Mouse (Mus musculus) CH12.LX (cell line): Measurements from ENCODE around the gene Lif. TPM values are rescaled to one million over a fixed set of nuclear protein-coding genes. Genes with fewer than 3 reads are reported as not detected.

ENCODE experiments used
- DNase-seq: peaks from one replicate; pipeline ENCODE4 v3.0.0-alpha.2; 2013; ENCODE audit errors: extremely low read depth
- H3K27ac ChIP-seq: 2 replicates; pipeline ENCODE4 v1.5.1; 2012; ENCODE audit warnings: low read depth, mild to moderate bottlenecking, control low read depth, moderate library complexity; ENCODE audit not compliant: insufficient read depth
- H3K27me3 ChIP-seq: replicated peaks from 2 replicates; pipeline ENCODE3; 2012; ENCODE audit warnings: inconsistent platforms
- H3K36me3 ChIP-seq, 2 experiments: replicated peaks in 1 of 2; 2 replicates each; pipeline versions ENCODE3 to v1.6.1; 2012; ENCODE audit warnings: inconsistent platforms in 1 of 2, low read length in 1 of 2, mild to moderate bottlenecking in 1 of 2, mixed read lengths in 1 of 2, moderate library complexity in 1 of 2; ENCODE audit not compliant: control insufficient read depth in 1 of 2, insufficient read depth in 1 of 2
- H3K4me1 ChIP-seq, 2 experiments: 2 replicates each; pipeline ENCODE4 v1.6.1; 2012; ENCODE audit warnings: inconsistent platforms in 1 of 2, moderate library complexity in 1 of 2; ENCODE audit not compliant: insufficient read depth in 2 of 2, control insufficient read depth in 1 of 2
- H3K4me2 ChIP-seq: 2 replicates; pipeline ENCODE4 v1.6.1; 2012; ENCODE audit warnings: low read depth, mild to moderate bottlenecking, control low read depth; ENCODE audit not compliant: poor library complexity, insufficient read depth, severe bottlenecking
- H3K4me3 ChIP-seq, 3 experiments: fragments of 150-350 bp in 1 of 3; sonication (generic) in 1 of 3; replicated peaks in 1 of 3; 2 replicates each; pipeline versions ENCODE3 to v1.5.1; 2011 to 2012; ENCODE audit warnings: low read depth in 2 of 3, low read length in 2 of 3, mild to moderate bottlenecking in 2 of 3, moderate library complexity in 2 of 3, control low read depth in 1 of 3, improper control_type of control experiment in 1 of 3, inconsistent platforms in 1 of 3, mixed read lengths in 1 of 3; ENCODE audit not compliant: poor library complexity in 1 of 3
- H3K79me2 ChIP-seq: replicated peaks from 2 replicates; pipeline ENCODE4 v1.6.1; 2012; ENCODE audit warnings: mild to moderate bottlenecking, moderate library complexity; ENCODE audit not compliant: control insufficient read depth, poor library complexity, insufficient read depth, severe bottlenecking; ENCODE audit errors: extremely low read depth
- H3K9ac ChIP-seq: 2 replicates; pipeline ENCODE4 v1.6.1; 2012; ENCODE audit warnings: low read depth, mild to moderate bottlenecking, control low read depth, moderate library complexity; ENCODE audit not compliant: insufficient read depth
- H3K9me3 ChIP-seq: replicated peaks from 2 replicates; pipeline ENCODE3; 2012; ENCODE audit warnings: low read length, inconsistent platforms, mixed read lengths
- BHLHE40 ChIP-seq: IDR thresholded peaks from 2 replicates; pipeline ENCODE4 v1.6.1; 2011; ENCODE audit warnings: mild to moderate bottlenecking, low read depth, low read length, improper control_type of control experiment
- CHD2 ChIP-seq: IDR thresholded peaks from 2 replicates; pipeline ENCODE4 v1.6.1; 2011; ENCODE audit warnings: low read length, improper control_type of control experiment
- E2F4 ChIP-seq: IDR thresholded peaks from 2 replicates; pipeline ENCODE4 v1.6.1; 2011; ENCODE audit warnings: low read depth, low read length, improper control_type of control experiment; ENCODE audit not compliant: insufficient replicate concordance
- EP300 ChIP-seq: IDR thresholded peaks from 2 replicates; pipeline ENCODE4 v1.6.1; 2011; ENCODE audit warnings: low read length, improper control_type of control experiment
- ETS1 ChIP-seq: conservative IDR thresholded peaks from 2 replicates; pipeline ENCODE4 v1.6.1; 2012; ENCODE audit warnings: low read depth, mild to moderate bottlenecking, inconsistent platforms, low read length, improper control_type of control experiment, moderate library complexity
- HCFC1 ChIP-seq: IDR thresholded peaks from 2 replicates; pipeline ENCODE4 v1.6.1; 2012; ENCODE audit warnings: low read depth, mild to moderate bottlenecking, inconsistent platforms, low read length, improper control_type of control experiment
- IRF4 ChIP-seq: IDR thresholded peaks from 2 replicates; pipeline ENCODE4 v1.6.1; 2014; ENCODE audit warnings: low read depth, mild to moderate bottlenecking, inconsistent platforms, low read length, improper control_type of control experiment
- JUN ChIP-seq: IDR thresholded peaks from 2 replicates; pipeline ENCODE4 v1.6.1; 2011; ENCODE audit warnings: low read depth, mild to moderate bottlenecking, low read length, improper control_type of control experiment, moderate library complexity; ENCODE audit not compliant: insufficient read depth
- KAT2A ChIP-seq: IDR thresholded peaks from 2 replicates; pipeline ENCODE4 v1.6.1; 2012; ENCODE audit warnings: low read length, improper control_type of control experiment, inconsistent platforms; ENCODE audit not compliant: insufficient replicate concordance
- MAFK ChIP-seq: IDR thresholded peaks from 2 replicates; pipeline ENCODE4 v1.6.1; 2011; ENCODE audit warnings: low read length, improper control_type of control experiment; ENCODE audit not compliant: insufficient replicate concordance
- MAX ChIP-seq: IDR thresholded peaks from 2 replicates; pipeline ENCODE4 v1.6.1; 2011; ENCODE audit warnings: low read length, improper control_type of control experiment
- MAZ ChIP-seq: IDR thresholded peaks from 2 replicates; pipeline ENCODE4 v1.6.1; 2012; ENCODE audit warnings: low read depth, mild to moderate bottlenecking, inconsistent platforms, low read length, improper control_type of control experiment, moderate library complexity
- MXI1 ChIP-seq: IDR thresholded peaks from 2 replicates; pipeline ENCODE4 v1.6.1; 2011; ENCODE audit warnings: mild to moderate bottlenecking, low read depth, low read length, improper control_type of control experiment
- MYC ChIP-seq: IDR thresholded peaks from 2 replicates; pipeline ENCODE4 v1.6.1; 2011; ENCODE audit warnings: low read depth, mild to moderate bottlenecking, improper control_type of control experiment, low read length
- NELFE ChIP-seq: IDR thresholded peaks from 2 replicates; pipeline ENCODE4 v1.6.1; 2011; ENCODE audit warnings: low read depth, low read length, improper control_type of control experiment
- NRF1 ChIP-seq: IDR thresholded peaks from 2 replicates; pipeline ENCODE4 v1.6.1; 2014; ENCODE audit warnings: low read depth, mild to moderate bottlenecking, inconsistent platforms, low read length, improper control_type of control experiment, moderate library complexity
- POLR2A ChIP-seq: IDR thresholded peaks from 2 replicates; pipeline ENCODE4 v1.6.1; 2011; ENCODE audit warnings: low read depth, mild to moderate bottlenecking, improper control_type of control experiment, low read length
- RAD21 ChIP-seq: IDR thresholded peaks from 2 replicates; pipeline ENCODE4 v1.6.1; 2011; ENCODE audit warnings: low read depth, mild to moderate bottlenecking, low read length, improper control_type of control experiment, moderate library complexity
- RCOR1 ChIP-seq: conservative IDR thresholded peaks from 2 replicates; pipeline ENCODE4 v1.6.1; 2012; ENCODE audit warnings: low read depth, mild to moderate bottlenecking, inconsistent platforms, low read length, improper control_type of control experiment
- SMC3 ChIP-seq: IDR thresholded peaks from 2 replicates; pipeline ENCODE4 v1.6.1; 2011; ENCODE audit warnings: low read depth, low read length, improper control_type of control experiment
- TBP ChIP-seq: conservative IDR thresholded peaks from 2 replicates; pipeline ENCODE4 v1.6.1; 2011; ENCODE audit warnings: low read depth, low read length, improper control_type of control experiment
- UBTF ChIP-seq: IDR thresholded peaks from 2 replicates; pipeline ENCODE4 v1.6.1; 2012; ENCODE audit warnings: low read depth, mild to moderate bottlenecking, inconsistent platforms, low read length, improper control_type of control experiment, moderate library complexity
- USF1 ChIP-seq: IDR thresholded peaks from 2 replicates; pipeline ENCODE4 v1.6.1; 2014; ENCODE audit warnings: low read depth, mild to moderate bottlenecking, inconsistent platforms, low read length, improper control_type of control experiment
- ZC3H11A ChIP-seq: IDR thresholded peaks from 2 replicates; pipeline ENCODE4 v1.6.1; 2012; ENCODE audit warnings: low read depth, mild to moderate bottlenecking, inconsistent platforms, low read length, improper control_type of control experiment
- ZKSCAN1 ChIP-seq: IDR thresholded peaks from 2 replicates; pipeline ENCODE4 v1.6.1; 2012; ENCODE audit warnings: low read depth, inconsistent platforms, low read length, improper control_type of control experiment, borderline replicate concordance
- dilution Hi-C: fragments of 300-500 bp; cut with MboI; formaldehyde crosslinking; loops from 2 replicates; pipeline ENCODE4 v1.14.3; 2020; ENCODE audit warnings: low sequenced_read_pairs; ENCODE audit not compliant: extremely low pct_unique_long_range_greater_than_20kb, extremely low pct_ligation_motif_present
- in situ Hi-C: fragments of 300-500 bp; cut with MboI; formaldehyde crosslinking; loops from 3 replicates; pipeline ENCODE4 v1.14.3; 2019; ENCODE audit warnings: low sequenced_read_pairs, low pct_ligation_motif_present, low pct_unique_long_range_greater_than_20kb, mixed read lengths
- polyA plus RNA-seq: library from polyadenylated mRNA; unstranded; fragments of >175 nt; gene quantifications from 2 replicates; pipeline ENCODE4 v1.2.1, GENCODE M21; 2012; ENCODE audit warnings: low read depth; ENCODE audit not compliant: insufficient read length
- total RNA-seq, 2 experiments: library from RNA; depleted of rRNA; stranded (reverse); fragments of 300-350 nt in 1 of 2; fragments of >200 nt in 1 of 2; gene quantifications; 2 replicates each; pipeline ENCODE4 v1.2.3; 2012 to 2014

Gene Lif
- total and polyA plus RNA-seq, 3 experiments: 0.05 to 1.8 (median 0.17) TPM

GRCm38 (mm10) chr11:4281852-4282251 is 24.5 kb downstream of the Lif start:
- Histone ChIP-seq H3K4me2 (no peak overlapping the region), H3K27me3 (no peaks in the 10 kb centered on the region), H3K4me1 (peaks cover 0 to 20% of the 10 kb centered on the region in 2 experiments; a peak in 2 of 4 replicates), H3K79me2 (no peaks in the 10 kb centered on the region), H3K27ac (no peak overlapping the region), H3K9me3 (no peaks in the 10 kb centered on the region), H3K36me3 (no peaks in the 10 kb centered on the region), H3K9ac (no peak overlapping the region), H3K4me3 (no peak overlapping the region)
- dilution Hi-C loops (no loop called here), in situ Hi-C loops (no loop called here)
- no peak for TF ChIP-seq BHLHE40
- no peak for TF ChIP-seq MAX
- TF ChIP-seq NELFE: no peak
- no peak for TF ChIP-seq ETS1
- no peak for TF ChIP-seq SMC3
- no peak for TF ChIP-seq RAD21
- TF ChIP-seq CHD2: no peak
- TF ChIP-seq E2F4: no peak
- no peak for TF ChIP-seq IRF4
- no peak for TF ChIP-seq HCFC1
- TF ChIP-seq MAFK: no peak
- no peak for TF ChIP-seq JUN
- TF ChIP-seq MYC: no peak
- TF ChIP-seq ZKSCAN1: no peak
- no peak for TF ChIP-seq TBP
- TF ChIP-seq MAZ: no peak
- no peak for TF ChIP-seq USF1
- no peak for TF ChIP-seq MXI1
- no peak for DNase-seq

DNA sequence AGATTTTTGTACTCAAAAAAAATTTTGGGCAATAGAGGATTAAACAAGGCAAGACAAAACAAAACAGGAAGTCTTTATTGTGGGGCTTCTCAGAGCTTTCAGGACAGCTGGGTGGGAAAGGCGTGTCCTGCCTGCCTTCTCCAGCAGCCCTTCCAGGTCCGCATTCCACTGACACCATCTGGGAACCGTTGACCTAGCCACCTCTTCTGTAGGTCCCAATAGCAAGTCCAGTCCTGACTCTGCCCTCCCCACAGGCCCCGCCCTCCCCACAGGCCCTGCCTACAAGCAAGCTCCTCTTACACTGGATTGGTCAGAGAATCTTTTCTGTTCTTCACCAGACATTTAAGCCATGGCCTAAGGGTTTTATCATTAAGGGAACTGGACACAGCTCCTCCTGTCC is 26.3 kb downstream of the Lif start:
- no peak overlapping the region for H3K27ac ChIP-seq
- dilution Hi-C loops: no loop called here
- no peaks in the 10 kb centered on the region for H3K27me3 ChIP-seq

More for the DNA sequence above, 26.3 kb downstream of the Lif start:
- no peak overlapping the region for H3K4me3 ChIP-seq
- TF ChIP-seq RCOR1 (no peak), ETS1 (no peak), KAT2A (no peak), MYC (no peak), E2F4 (no peak), ZC3H11A (no peak), EP300 (no peak), SMC3 (no peak), BHLHE40 (no peak), NRF1 (no peak), HCFC1 (no peak), UBTF (no peak), POLR2A (no peak), RAD21 (no peak), MAX (no peak), NELFE (no peak)
- TF ChIP-seq, all 38 proteins: peak for 0
- Histone ChIP-seq H3K9ac (no peak overlapping the region), H3K9me3 (no peaks in the 10 kb centered on the region), H3K4me2 (no peak overlapping the region), H3K79me2 (no peaks in the 10 kb centered on the region), H3K36me3 (no peaks in the 10 kb centered on the region), H3K4me1 (peaks cover 3 to 20% of the 10 kb centered on the region in 2 experiments; a peak in 3 of 4 replicates)
- DNase-seq: no peak
- in situ Hi-C loops: no loop called here
